Mouse (Mus musculus) frontal cortex, adult 2 months (tissue): Measurements from ENCODE around the gene Apcs. TPM values are rescaled to one million over a fixed set of nuclear protein-coding genes. Genes with fewer than 3 reads are reported as not detected.
A peak's percentile ranks its signal among the peaks of the same experiment; 100 is the strongest.

Source experiments
- DNase-seq, 2 experiments: peaks; one replicate each; pipeline ENCODE4 v3.0.0; 2022; ENCODE audit warnings: low spot score in 1 of 2; ENCODE audit errors: extremely low spot score in 1 of 2
- polyA plus RNA-seq: library from polyadenylated mRNA; depleted of rRNA; stranded (reverse); fragments of >200 nt; gene quantifications from 2 replicates; pipeline ENCODE4 v1.2.3, GENCODE M21; 2012; rRNA removed

Gene Apcs
- polyA plus RNA-seq, result not detected in 2 replicates

GRCm38 (mm10) chr1:172894777-172895357, at the start of gene Apcs:
Apcs (minus strand) TSS chr1:172895041.
- no peak for DNase-seq

GRCm38 (mm10) chr1:172932197-172932596, 37.4 kb upstream of the Apcs start:
- no peak for DNase-seq

DNA sequence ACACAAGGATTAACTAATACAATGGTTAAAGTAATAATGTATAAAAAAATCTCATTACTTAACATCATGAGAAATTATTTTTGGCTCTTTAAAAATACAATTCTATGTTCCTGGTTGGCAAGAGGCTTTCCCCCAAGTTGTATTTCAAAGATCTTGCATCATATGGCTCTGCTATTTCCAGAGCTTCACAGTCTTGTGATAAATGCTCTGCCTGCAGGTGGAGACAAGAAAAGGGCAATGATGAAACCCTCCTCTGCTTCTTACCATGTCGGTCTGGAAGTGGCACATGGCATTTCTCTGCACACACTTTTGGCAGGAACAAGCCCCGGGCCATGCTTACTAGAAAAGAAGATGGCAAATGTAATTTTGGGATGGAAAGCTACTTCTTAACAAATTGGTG, 23.6 kb upstream of the Apcs start:
- DNase-seq, result peak in 1 of 2 experiments; percentile 12

- DNase-seq, result no peak
Observed at GRCm38 (mm10) chr1:172917115-172917514, 22.3 kb upstream of the Apcs start.

- DNase-seq, result no peak
Observed at GRCm38 (mm10) chr1:172903313-172903712, 8.5 kb upstream of the Apcs start.

GRCm38 (mm10) chr1:172895435-172895834, 594 bp upstream of the Apcs start:
- DNase-seq, result no peak

DNA sequence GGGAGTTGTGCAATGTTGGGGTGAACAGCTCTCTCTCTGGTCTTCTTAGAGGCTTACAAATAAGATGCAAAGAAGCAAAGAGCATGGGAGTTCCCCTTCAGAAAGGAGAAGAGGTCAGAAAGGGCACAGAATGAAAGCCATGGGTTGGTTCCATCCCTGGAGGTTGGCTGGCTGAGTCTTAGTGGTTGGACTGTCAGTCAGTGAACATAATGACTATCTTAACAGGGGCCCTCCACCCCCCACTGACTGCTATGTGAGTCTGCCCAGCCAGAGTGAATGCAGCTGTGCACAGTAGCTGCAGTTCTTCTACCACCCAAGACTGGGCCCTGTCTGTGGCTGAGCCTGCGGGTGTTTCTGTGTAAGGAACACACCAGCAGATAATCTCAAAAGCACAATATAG, 18.2 kb downstream of the Apcs start:
- DNase-seq, result no peak

DNA sequence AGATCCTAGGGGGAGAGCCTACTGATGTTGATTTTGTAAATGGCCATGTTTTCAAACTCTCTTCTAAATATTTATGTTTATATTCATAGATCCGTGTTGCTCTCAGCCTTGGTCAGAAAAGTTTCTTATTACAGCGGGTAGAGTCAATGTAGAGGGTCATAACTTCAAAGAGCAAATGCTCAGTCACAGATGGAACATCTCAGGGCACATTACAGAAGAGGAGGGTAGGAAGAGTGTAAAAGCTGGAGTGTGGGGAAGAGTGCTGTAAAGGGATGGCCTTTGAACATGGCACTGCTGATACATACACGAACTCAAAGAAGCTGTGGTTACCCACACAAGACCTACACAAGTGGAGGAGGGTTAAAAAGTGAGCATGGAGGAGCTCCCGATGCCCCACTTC, 19.6 kb downstream of the Apcs start:
- no peak for DNase-seq

GRCm38 (mm10) chr1:172848171-172848570, 46.7 kb downstream of the Apcs start:
- no peak for DNase-seq

GRCm38 (mm10) chr1:172847044-172847761, 47.6 kb downstream of the Apcs start:
- DNase-seq, result no peak

Other genes with a start within 250 kb of the Apcs start
- gene Crp, start 197.0 kb downstream of the Apcs start, polyA plus RNA-seq, result not detected in 2 replicates
- not detected in 2 replicates for gene Olfr16, start 55.4 kb upstream of the Apcs start, polyA plus RNA-seq
- not detected in 2 replicates for gene Olfr1408, start 242.3 kb upstream of the Apcs start, polyA plus RNA-seq